Mouse (Mus musculus) spleen, adult 2 months (tissue): Measurements from ENCODE around the gene Nr2c2ap.

Experiments used
- CTCF ChIP-seq: fragments of 200-500 bp; IDR thresholded peaks from 2 replicates; pipeline ENCODE4 v1.5.1; 2011; ENCODE audit warnings: mild to moderate bottlenecking, inconsistent platforms; ENCODE audit not compliant: insufficient read depth, insufficient read length, insufficient replicate concordance; ENCODE audit errors: extremely low read depth
- POLR2A ChIP-seq: fragments of 200-500 bp; IDR thresholded peaks from 2 replicates; pipeline ENCODE4 v1.6.1; 2011; ENCODE audit warnings: low read depth, low read length, inconsistent platforms

- TF ChIP-seq POLR2A (no peak), CTCF (no peak)
These were observed 5.5 kb downstream of the Nr2c2ap start for GRCm38 (mm10) chr8:70136591-70136990.
